Mouse (Mus musculus) kidney, adult 2 months (tissue): Measurements from ENCODE around the gene Fan1. TPM values are rescaled to one million over a fixed set of nuclear protein-coding genes. Genes with fewer than 3 reads are reported as not detected.
A peak's percentile ranks its signal among the peaks of the same experiment; 100 is the strongest.

Source experiments
- DNase-seq: peaks from one replicate; pipeline ENCODE4 v3.0.0; 2021
- H3K27ac ChIP-seq: fragments of 200-500 bp; 2 replicates; pipeline ENCODE4 v1.5.1; 2012; ENCODE audit warnings: low read depth, low read length, control low read depth, inconsistent platforms; ENCODE audit not compliant: insufficient read depth
- H3K27me3 ChIP-seq: fragments of 200-500 bp; replicated peaks from 2 replicates; pipeline ENCODE4 v1.6.1; 2012; ENCODE audit warnings: mild to moderate bottlenecking, moderate library complexity, low read length, inconsistent platforms; ENCODE audit not compliant: control insufficient read depth, insufficient read depth
- H3K36me3 ChIP-seq: fragments of 200-500 bp; 2 replicates; pipeline ENCODE4 v1.6.1; 2012; ENCODE audit warnings: mild to moderate bottlenecking, moderate library complexity, low read length, inconsistent platforms; ENCODE audit not compliant: control insufficient read depth, insufficient read depth
- H3K4me1 ChIP-seq: fragments of 200-500 bp; 2 replicates; pipeline ENCODE4 v1.6.1; 2011; ENCODE audit warnings: low read length; ENCODE audit not compliant: control insufficient read depth, insufficient read depth
- H3K4me3 ChIP-seq: fragments of 200-500 bp; 2 replicates; pipeline ENCODE4 v1.5.1; 2011; ENCODE audit warnings: mild to moderate bottlenecking, low read depth, low read length, control low read depth; ENCODE audit not compliant: insufficient read depth
- CTCF ChIP-seq: fragments of 200-500 bp; conservative IDR thresholded peaks from 2 replicates; pipeline ENCODE4 v1.5.1; 2011; ENCODE audit warnings: low read depth, mild to moderate bottlenecking, control low read depth, low read length, moderate library complexity, mixed read lengths; ENCODE audit not compliant: insufficient read depth, insufficient read length
- POLR2A ChIP-seq: fragments of 200-500 bp; IDR thresholded peaks from one replicate; pipeline ENCODE4 v1.6.1; 2011; ENCODE audit warnings: low read depth, low read length, control low read depth
- WGBS: fragments of 180-500 bp; shearing (Covaris S2); methylation state at CpG from one replicate; pipeline ENCODE4 v1.1.7; 2018; 5-methylcytosine and 5-hydroxymethylcytosine counted together
- polyA plus RNA-seq: library from polyadenylated mRNA; depleted of rRNA; stranded (reverse); fragments of >200 nt; gene quantifications from 2 replicates; pipeline ENCODE4 v1.2.3, GENCODE M21; 2012; rRNA removed

Gene Fan1
- polyA plus RNA-seq, 1 experiment: 2.8 TPM

DNA sequence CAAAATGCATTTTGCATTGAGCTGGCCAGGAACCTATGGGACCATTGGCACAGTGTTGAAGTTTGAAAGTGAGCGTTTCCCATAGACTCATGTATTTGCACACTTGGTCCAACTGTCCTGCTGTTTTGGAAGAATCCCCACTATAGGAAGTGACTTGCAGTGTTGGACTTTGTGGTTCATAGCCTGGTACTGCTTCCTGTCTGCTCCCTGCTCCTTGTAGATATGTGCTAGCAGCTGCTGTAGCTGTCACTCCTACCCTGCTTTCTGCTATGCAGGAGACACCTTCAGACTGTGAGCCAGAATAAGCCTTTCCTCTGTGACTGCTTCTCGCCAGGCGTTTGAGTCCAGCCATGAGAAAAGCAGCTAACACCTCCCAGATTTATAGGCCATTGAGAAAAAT lies 42.6 kb downstream of the Fan1 start:
- 89% methylated on average over 3 of the region's 3 CpGs for WGBS
- Histone ChIP-seq H3K27ac (no peak overlapping the region), H3K4me1 (no peaks in the 10 kb centered on the region), H3K4me3 (no peak overlapping the region), H3K27me3 (no peaks in the 10 kb centered on the region), H3K36me3 (peaks cover 4% of the 10 kb centered on the region)
- DNase-seq: no peak
- TF ChIP-seq CTCF: no peak
- no peak for TF ChIP-seq POLR2A

DNA sequence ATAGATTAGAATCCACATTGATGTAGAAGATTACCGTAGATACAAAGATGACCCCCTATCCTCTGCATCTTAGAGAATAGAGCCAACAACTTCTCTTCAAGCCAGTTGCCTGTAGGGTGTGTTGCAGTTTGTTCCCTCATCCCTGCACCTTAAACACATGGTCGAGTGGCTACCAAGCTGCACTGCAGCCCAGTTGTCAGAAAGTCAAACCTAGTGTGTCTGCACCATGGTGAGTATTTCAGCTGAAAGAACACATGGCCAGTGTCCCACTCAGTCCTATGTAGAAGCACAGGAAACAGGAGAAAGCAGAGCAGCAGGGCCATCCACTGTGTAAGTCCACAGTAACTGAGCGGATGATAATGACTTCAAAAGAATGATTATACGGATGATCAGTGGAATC lies 46.4 kb downstream of the Fan1 start:
- Histone ChIP-seq H3K4me1 (no peaks in the 10 kb centered on the region), H3K27me3 (no peaks in the 10 kb centered on the region), H3K27ac (no peak overlapping the region), H3K4me3 (no peak overlapping the region), H3K36me3 (peaks cover 3% of the 10 kb centered on the region; the same call in 1 of the 2 replicates)
- no peak for DNase-seq
- TF ChIP-seq POLR2A: no peak
- no peak for TF ChIP-seq CTCF
- WGBS: 86% methylated on average over 4 of the region's 4 CpGs

DNA sequence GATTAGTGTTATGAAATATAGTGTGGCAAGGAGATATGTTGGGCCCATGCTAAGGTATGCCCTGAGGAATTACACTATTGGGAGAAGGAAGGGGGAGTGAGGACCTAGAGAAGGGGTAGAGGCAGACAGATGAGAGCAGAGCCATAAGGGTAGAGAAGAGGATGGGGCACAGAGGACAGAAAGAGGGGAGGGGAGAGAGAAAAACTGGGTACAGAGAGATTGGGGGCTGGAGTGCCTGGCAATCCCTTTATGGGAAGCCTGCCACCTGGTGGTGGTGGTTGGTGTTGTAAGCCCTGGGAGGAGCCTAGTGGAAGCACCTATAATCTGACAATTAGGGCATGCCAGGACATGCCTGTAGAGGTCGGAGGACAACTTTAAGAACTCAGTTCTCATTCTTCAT lies 47.0 kb downstream of the Fan1 start:
- no peak for TF ChIP-seq POLR2A
- TF ChIP-seq CTCF: peak; percentile 82
- Histone ChIP-seq H3K4me1 (no peaks in the 10 kb centered on the region), H3K27ac (no peak overlapping the region), H3K4me3 (no peak overlapping the region), H3K36me3 (peaks cover 4% of the 10 kb centered on the region), H3K27me3 (no peaks in the 10 kb centered on the region)
- WGBS: 6% methylated on average over 1 of the region's 1 CpGs
- DNase-seq: peak; percentile 81

DNA sequence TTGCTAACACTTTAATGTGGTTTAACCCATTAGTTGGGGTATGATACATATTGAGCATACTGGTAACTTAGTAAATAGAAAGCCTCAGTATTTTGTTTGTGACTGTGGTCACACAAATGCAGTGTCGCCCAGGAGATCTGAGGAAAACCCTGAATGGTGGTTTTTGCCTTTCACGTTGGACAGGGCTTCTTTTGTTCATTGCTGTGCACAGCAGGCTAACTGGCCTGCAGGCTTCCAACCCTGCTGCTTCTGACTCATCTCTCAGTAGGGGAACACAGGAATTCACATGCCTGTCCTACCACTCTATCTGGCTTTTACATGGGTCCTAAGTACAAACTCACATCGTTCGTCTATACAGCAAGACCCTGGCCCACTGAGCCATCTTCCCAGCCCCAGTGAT lies 52.2 kb downstream of the Fan1 start:
- Histone ChIP-seq H3K27ac (no peak overlapping the region), H3K4me1 (no peaks in the 10 kb centered on the region), H3K27me3 (no peaks in the 10 kb centered on the region), H3K4me3 (no peak overlapping the region), H3K36me3 (peaks cover 16% of the 10 kb centered on the region)
- 94% methylated on average over 4 of the region's 4 CpGs for whole genome bisulfite sequencing
- TF ChIP-seq CTCF: no peak
- no peak for TF ChIP-seq POLR2A
- DNase-seq: no peak

DNA sequence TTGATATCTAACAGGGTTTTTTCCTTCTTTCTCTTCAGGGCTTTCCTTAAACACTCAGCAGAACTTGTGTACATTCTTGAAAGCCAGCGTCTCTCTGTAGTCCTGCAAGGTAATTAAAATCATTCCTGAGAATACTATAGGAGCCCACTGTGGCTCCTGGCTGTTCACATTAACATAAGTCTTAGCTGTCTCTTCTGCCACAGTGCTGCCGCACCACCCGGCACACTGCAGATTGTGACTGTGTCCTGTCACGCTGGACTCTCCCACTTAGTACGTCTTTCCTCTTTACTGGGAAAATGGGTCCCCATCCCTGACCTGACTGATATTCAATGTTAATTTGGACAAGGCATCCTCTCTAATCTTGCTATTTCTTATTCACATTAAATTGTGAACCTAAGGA lies 52.8 kb downstream of the Fan1 start:
- H3K4me3 ChIP-seq: no peak overlapping the region
- DNase-seq: no peak
- no peaks in the 10 kb centered on the region for H3K27me3 ChIP-seq
- H3K27ac ChIP-seq: no peak overlapping the region
- no peaks in the 10 kb centered on the region for H3K4me1 ChIP-seq
- TF ChIP-seq CTCF (no peak), POLR2A (no peak)
- WGBS: 95% methylated on average over 5 of the region's 5 CpGs
- peaks cover 19% of the 10 kb centered on the region for H3K36me3 ChIP-seq

DNA sequence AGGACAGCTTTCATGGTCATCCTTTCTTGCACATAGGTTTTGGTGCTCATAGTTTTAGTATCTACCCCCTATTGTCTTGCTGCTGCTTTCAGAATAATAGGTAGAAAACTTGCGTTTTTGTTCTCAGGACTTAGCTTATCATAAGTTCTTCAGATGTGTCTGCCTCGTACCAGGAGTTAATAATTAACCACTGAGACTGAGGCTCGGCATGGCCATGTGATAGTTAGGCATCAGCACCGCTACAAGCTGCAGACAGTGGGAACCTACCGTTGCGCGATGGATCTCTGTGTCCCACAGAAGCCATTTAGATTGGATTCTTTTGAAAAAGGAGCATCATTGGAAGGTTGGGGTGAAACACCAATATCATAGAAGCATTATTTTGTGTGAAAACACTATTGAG lies 61.1 kb downstream of the Fan1 start:
- Histone ChIP-seq H3K27me3 (no peaks in the 10 kb centered on the region), H3K4me1 (peaks cover 3% of the 10 kb centered on the region; the same call in 1 of the 2 replicates), H3K27ac (no peak overlapping the region), H3K36me3 (peaks cover 4% of the 10 kb centered on the region), H3K4me3 (no peak overlapping the region)
- TF ChIP-seq POLR2A (no peak), CTCF (no peak)
- 51% methylated on average over 7 of the region's 7 CpGs for WGBS
- DNase-seq: peak; percentile 71

DNA sequence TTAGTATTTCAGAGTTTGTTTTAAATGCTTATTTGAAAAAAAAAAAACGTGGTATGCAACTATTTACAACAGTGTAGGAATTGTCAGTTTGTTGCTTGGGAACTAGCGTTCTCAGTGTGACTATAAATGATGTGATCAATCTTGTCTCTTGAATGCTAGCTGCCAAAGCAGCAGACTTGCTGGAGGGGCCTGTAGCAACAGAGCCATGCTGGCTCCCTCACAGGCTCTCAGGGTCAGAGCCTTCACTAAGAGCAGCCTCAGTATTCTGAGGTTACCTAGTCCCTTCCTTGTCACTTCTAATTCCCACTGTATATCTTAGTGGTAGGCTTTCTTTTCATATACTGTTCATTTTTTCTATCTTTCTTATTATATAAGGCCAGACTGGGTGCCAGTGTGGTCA lies 63.1 kb downstream of the Fan1 start:
- TF ChIP-seq POLR2A (no peak), CTCF (no peak)
- 70% methylated on average over 2 of the region's 2 CpGs for WGBS
- Histone ChIP-seq H3K36me3 (no peaks in the 10 kb centered on the region; the same call in 1 of the 2 replicates), H3K27ac (no peak overlapping the region), H3K4me1 (peaks cover 3% of the 10 kb centered on the region; the same call in 1 of the 2 replicates), H3K4me3 (no peak overlapping the region), H3K27me3 (no peaks in the 10 kb centered on the region)
- no peak for DNase-seq

DNA sequence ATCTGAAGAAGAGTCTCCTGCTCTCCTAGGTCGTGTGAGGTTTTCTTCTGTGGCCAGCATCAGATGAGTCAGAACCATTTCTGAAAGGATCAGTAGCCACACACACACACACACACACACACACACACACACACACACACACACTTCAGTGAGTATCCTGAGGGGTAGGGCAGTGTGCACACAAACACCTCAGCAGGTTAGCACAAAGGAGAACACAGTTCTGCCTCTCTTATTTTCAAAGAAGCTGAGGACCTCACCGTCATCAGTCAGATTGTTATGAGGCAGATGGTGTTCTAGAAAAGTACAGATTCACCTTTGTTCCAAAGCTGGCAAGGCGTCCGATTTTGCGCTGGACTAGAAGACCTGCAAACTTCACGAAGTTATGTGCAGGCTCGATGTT lies 63.7 kb downstream of the Fan1 start:
- DNase-seq: no peak
- 84% methylated on average over 7 of the region's 7 CpGs for WGBS
- TF ChIP-seq POLR2A: no peak
- no peak for TF ChIP-seq CTCF
- no peaks in the 10 kb centered on the region; the same call in 1 of the 2 replicates for H3K36me3 ChIP-seq
- H3K4me3 ChIP-seq: no peak overlapping the region
- no peaks in the 10 kb centered on the region for H3K27me3 ChIP-seq
- H3K27ac ChIP-seq: no peak overlapping the region
- peaks cover 3% of the 10 kb centered on the region; the same call in 1 of the 2 replicates for H3K4me1 ChIP-seq

Other genes starting within 250 kb of the Fan1 start
- gene Trpm1, start 220.3 kb downstream of the Fan1 start, polyA plus RNA-seq: 0.31 and 0.60 TPM in 2 replicates
- 9.7 and 10.1 TPM in 2 replicates for gene Mtmr10, start 86.4 kb downstream of the Fan1 start, polyA plus RNA-seq
- 0.95 and 1.5 TPM in 2 replicates for gene Mphosph10, start 18.2 kb upstream of the Fan1 start, polyA plus RNA-seq
- 77.6 and 106 TPM in 2 replicates for gene Mcee, start 18.5 kb upstream of the Fan1 start, polyA plus RNA-seq
- 0.48 TPM in 2 replicates for gene Apba2, start 127.6 kb upstream of the Fan1 start, polyA plus RNA-seq